Mouse (Mus musculus) heart, embryonic 15.5 days (tissue): ENCODE results near the gene Tet2. TPM values are rescaled to one million over a fixed set of nuclear protein-coding genes. Genes with fewer than 3 reads are reported as not detected.

Experiments used
- ATAC-seq: fragments of 200-750 bp; cut with Nextera tagmentation; replicated peaks from 2 replicates; pipeline ENCODE4 v1.8.0; 2017; ENCODE audit warnings: low read depth, moderate TSS enrichment; ENCODE audit not compliant: insufficient number of reproducible peaks, insufficient read depth, low FRiP score
- H3K27ac ChIP-seq: fragments of 300-500 bp; sonication (generic); 2 replicates; pipeline ENCODE4 v1.5.1; 2015; ENCODE audit warnings: mild to moderate bottlenecking, inconsistent platforms
- H3K27me3 ChIP-seq: fragments of 300-500 bp; sonication (generic); 2 replicates; pipeline ENCODE4 v1.6.1; 2015; ENCODE audit warnings: inconsistent platforms
- H3K36me3 ChIP-seq: fragments of 300-500 bp; sonication (generic); 2 replicates; pipeline ENCODE4 v1.6.1; 2015; ENCODE audit warnings: mild to moderate bottlenecking, inconsistent platforms
- H3K4me1 ChIP-seq: fragments of 300-500 bp; sonication (generic); replicated peaks from 2 replicates; pipeline ENCODE4 v1.6.1; 2015; ENCODE audit warnings: inconsistent platforms
- H3K4me2 ChIP-seq: fragments of 300-500 bp; sonication (generic); 2 replicates; pipeline ENCODE4 v1.6.1; 2015; ENCODE audit warnings: inconsistent platforms, mild to moderate bottlenecking, moderate library complexity
- H3K4me3 ChIP-seq: fragments of 300-500 bp; sonication (generic); 2 replicates; pipeline ENCODE4 v1.5.1; 2015; ENCODE audit warnings: mild to moderate bottlenecking, inconsistent platforms
- H3K9ac ChIP-seq: fragments of 300-500 bp; sonication (generic); 2 replicates; pipeline ENCODE4 v1.6.1; 2015; ENCODE audit warnings: mild to moderate bottlenecking, inconsistent platforms
- H3K9me3 ChIP-seq: fragments of 300-500 bp; sonication (generic); replicated peaks from 2 replicates; pipeline ENCODE4 v1.6.1; 2016; ENCODE audit warnings: inconsistent platforms
- WGBS: fragments of 180-500 bp; shearing (Covaris S2); methylation state at CpG from one replicate; pipeline ENCODE4 v1.1.7; 2015; ENCODE audit warnings: mixed read lengths; 5-methylcytosine and 5-hydroxymethylcytosine counted together
- polyA plus RNA-seq: library from polyadenylated mRNA; unstranded; fragments of >200 nt; fragmentation: Nextera tagmentation; extraction: Ambion mirVana; gene quantifications from 2 replicates; pipeline ENCODE4 v1.2.1, GENCODE M21; 2015

The Tet2 gene
- polyA plus RNA-seq, 1 experiment from 2014 or later: 11.9 TPM

- Histone ChIP-seq H3K9ac (no peak overlapping the region), H3K27me3 (no peaks in the 10 kb centered on the region), H3K36me3 (peaks cover 2% of the 10 kb centered on the region; the same call in 1 of the 2 replicates), H3K9me3 (no peaks in the 10 kb centered on the region), H3K27ac (peak overlapping the region; percentile 37), H3K4me1 (peaks cover 17% of the 10 kb centered on the region), H3K4me3 (no peak overlapping the region), H3K4me2 (no peak overlapping the region)
- 23% methylated on average over 6 of the region's 6 CpGs for WGBS
- ATAC-seq: peak; percentile 83
Observed at GRCm38 (mm10) chr3:133516137-133516536, 28.8 kb downstream of the Tet2 start.

DNA sequence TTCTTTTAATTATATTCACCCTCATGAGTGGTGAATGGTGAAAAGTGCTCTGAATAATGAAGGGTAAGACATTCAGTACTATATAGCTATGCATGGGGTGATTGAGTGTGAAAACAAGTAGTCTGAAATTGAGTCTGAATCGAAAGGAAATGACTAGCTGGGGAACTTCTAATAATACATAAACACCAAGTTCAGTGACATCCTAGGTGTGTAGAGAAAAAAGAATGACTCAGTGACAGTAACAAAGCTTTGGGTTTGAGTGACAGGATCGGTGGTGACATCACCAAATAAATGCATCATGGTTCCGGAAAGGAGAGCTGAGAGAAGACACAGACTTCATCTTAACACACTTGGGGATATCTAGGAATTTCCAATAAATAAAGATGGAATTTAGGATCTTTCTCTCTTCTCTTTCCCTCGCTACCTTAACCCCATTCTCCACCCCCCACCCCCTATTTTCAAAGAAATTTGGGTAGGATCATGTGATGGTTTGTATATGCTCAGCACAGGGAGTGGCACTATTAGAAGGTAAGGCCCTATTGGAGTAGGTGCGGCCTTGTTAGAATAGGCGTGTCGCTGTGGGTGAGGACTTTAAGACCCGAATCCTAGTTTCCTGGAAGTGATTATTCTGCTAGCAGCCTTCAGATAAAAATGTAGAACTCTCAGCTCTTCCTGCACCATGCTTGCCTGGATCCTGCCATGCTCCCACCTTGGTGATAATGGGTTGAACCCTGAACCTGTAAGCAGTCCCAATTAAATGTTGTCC is 29.6 kb downstream of the Tet2 start:
- 95% methylated on average over 8 of the region's 8 CpGs for WGBS
- Histone ChIP-seq H3K27ac (peak overlapping the region; percentile 37; the same call in 1 of the 2 replicates), H3K4me3 (no peak overlapping the region), H3K9ac (no peak overlapping the region), H3K9me3 (no peaks in the 10 kb centered on the region), H3K4me2 (no peak overlapping the region), H3K36me3 (peaks cover 3% of the 10 kb centered on the region; the same call in 1 of the 2 replicates), H3K27me3 (no peaks in the 10 kb centered on the region), H3K4me1 (peaks cover 17% of the 10 kb centered on the region)
- ATAC-seq: no peak

DNA sequence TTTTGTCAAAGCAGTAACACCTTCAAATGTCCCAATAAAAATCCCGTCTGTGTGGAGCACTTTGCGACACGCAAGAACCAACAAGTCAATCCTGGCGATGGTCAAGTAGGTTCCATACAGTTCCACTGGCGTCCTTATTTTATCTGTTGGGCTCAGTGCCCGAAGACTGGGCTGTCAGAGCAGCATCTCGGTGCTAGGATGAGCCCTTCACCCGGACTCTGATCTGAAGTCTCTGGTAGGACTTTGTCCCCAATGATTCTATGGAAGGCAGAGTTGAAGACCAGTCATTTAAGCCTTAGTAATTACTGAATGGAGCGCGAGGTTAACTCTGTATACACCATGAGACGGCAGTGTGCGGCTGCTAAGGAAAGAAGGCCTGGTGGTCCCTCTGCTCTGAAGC is 30.6 kb downstream of the Tet2 start:
- Histone ChIP-seq H3K36me3 (peaks cover 3% of the 10 kb centered on the region; the same call in 1 of the 2 replicates), H3K4me3 (no peak overlapping the region), H3K27me3 (no peaks in the 10 kb centered on the region), H3K9ac (no peak overlapping the region), H3K4me1 (peaks cover 17% of the 10 kb centered on the region), H3K9me3 (no peaks in the 10 kb centered on the region), H3K4me2 (no peak overlapping the region), H3K27ac (no peak overlapping the region)
- ATAC-seq: no peak
- 81% methylated on average over 12 of the region's 12 CpGs for WGBS

GRCm38 (mm10) chr3:133513475-133513874 is 31.5 kb downstream of the Tet2 start:
- Histone ChIP-seq H3K4me2 (no peak overlapping the region), H3K36me3 (peaks cover 5% of the 10 kb centered on the region), H3K4me3 (no peak overlapping the region), H3K9ac (no peak overlapping the region), H3K9me3 (no peaks in the 10 kb centered on the region), H3K4me1 (peaks cover 19% of the 10 kb centered on the region), H3K27me3 (no peaks in the 10 kb centered on the region), H3K27ac (no peak overlapping the region)
- WGBS: 84% methylated on average over 7 of the region's 7 CpGs
- no peak for ATAC-seq

- no peak overlapping the region for H3K9ac ChIP-seq
- H3K4me2 ChIP-seq: no peak overlapping the region
- no peaks in the 10 kb centered on the region for H3K9me3 ChIP-seq
- no peak overlapping the region for H3K4me3 ChIP-seq
- H3K27ac ChIP-seq: no peak overlapping the region
- no peak for ATAC-seq
- 0 out of 2 replicates have a peak, but pooled peaks cover 2% of the 10 kb centered on the region for H3K4me1 ChIP-seq
- H3K36me3 ChIP-seq: peaks cover 10% of the 10 kb centered on the region
- H3K27me3 ChIP-seq: no peaks in the 10 kb centered on the region
- 80% methylated on average over 4 of the region's 4 CpGs for WGBS
Observed at GRCm38 (mm10) chr3:133510368-133510767, 34.6 kb downstream of the Tet2 start.

- 0 out of 2 replicates have a peak, but pooled peaks cover 2% of the 10 kb centered on the region for H3K4me1 ChIP-seq
- no peaks in the 10 kb centered on the region for H3K9me3 ChIP-seq
- no peaks in the 10 kb centered on the region for H3K27me3 ChIP-seq
- peaks cover 10% of the 10 kb centered on the region for H3K36me3 ChIP-seq
- no peak overlapping the region for H3K4me3 ChIP-seq
- H3K4me2 ChIP-seq: no peak overlapping the region
- no peak overlapping the region for H3K9ac ChIP-seq
- H3K27ac ChIP-seq: no peak overlapping the region
- ATAC-seq: no peak
- WGBS: 86% methylated on average over 2 of the region's 2 CpGs
Observed at GRCm38 (mm10) chr3:133509796-133510195, 35.1 kb downstream of the Tet2 start.

- no peak for ATAC-seq
- 83% methylated on average over 3 of the region's 3 CpGs for WGBS
- Histone ChIP-seq H3K4me2 (no peak overlapping the region), H3K27ac (no peak overlapping the region), H3K9ac (no peak overlapping the region), H3K36me3 (peaks cover 10% of the 10 kb centered on the region), H3K9me3 (no peaks in the 10 kb centered on the region), H3K4me3 (no peak overlapping the region), H3K4me1 (0 out of 2 replicates have a peak, but pooled peaks cover 2% of the 10 kb centered on the region), H3K27me3 (no peaks in the 10 kb centered on the region)
Observed at GRCm38 (mm10) chr3:133508881-133509280, 36.1 kb downstream of the Tet2 start.

- no peak for ATAC-seq
- 83% methylated on average over 9 of the region's 9 CpGs for WGBS
- Histone ChIP-seq H3K4me1 (0 out of 2 replicates have a peak, but pooled peaks cover 2% of the 10 kb centered on the region), H3K27ac (no peak overlapping the region), H3K27me3 (no peaks in the 10 kb centered on the region), H3K36me3 (peaks cover 10% of the 10 kb centered on the region), H3K4me2 (no peak overlapping the region), H3K9ac (no peak overlapping the region), H3K4me3 (no peak overlapping the region), H3K9me3 (no peaks in the 10 kb centered on the region)
Observed at GRCm38 (mm10) chr3:133506289-133506954, 38.5 kb downstream of the Tet2 start.

DNA sequence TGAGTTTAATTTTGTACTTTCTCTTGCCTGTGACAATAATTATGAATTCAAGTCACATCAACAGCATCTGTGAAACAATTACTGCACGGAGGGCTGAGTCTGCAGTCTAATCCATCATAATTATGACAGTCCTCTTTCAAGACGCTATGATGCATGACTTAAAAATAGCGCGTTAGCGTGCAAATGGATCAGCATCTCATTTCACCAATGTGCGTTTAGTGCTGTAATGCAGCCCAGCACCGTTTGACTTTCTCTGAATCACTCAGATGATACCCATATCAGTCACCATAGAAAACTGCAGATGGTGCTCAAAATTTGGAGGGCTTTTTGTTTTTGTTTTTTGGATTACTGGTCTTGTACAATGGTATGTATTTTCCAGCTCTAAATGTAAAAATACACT is 48.0 kb downstream of the Tet2 start:
- H3K4me2 ChIP-seq: no peak overlapping the region
- H3K9me3 ChIP-seq: no peaks in the 10 kb centered on the region; the same call in 1 of the 2 replicates
- WGBS: 77% methylated on average over 7 of the region's 7 CpGs
- H3K27ac ChIP-seq: no peak overlapping the region
- 0 out of 2 replicates have a peak, but pooled peaks cover 2% of the 10 kb centered on the region for H3K4me1 ChIP-seq
- no peak for ATAC-seq
- H3K36me3 ChIP-seq: 0 out of 2 replicates have a peak, but pooled peaks cover 6% of the 10 kb centered on the region
- no peaks in the 10 kb centered on the region for H3K27me3 ChIP-seq
- H3K4me3 ChIP-seq: no peak overlapping the region
- H3K9ac ChIP-seq: no peak overlapping the region

- Histone ChIP-seq H3K36me3 (peaks cover 23% of the 10 kb centered on the region), H3K4me2 (no peak overlapping the region), H3K27me3 (no peaks in the 10 kb centered on the region), H3K4me1 (no peaks in the 10 kb centered on the region), H3K9ac (no peak overlapping the region), H3K9me3 (no peaks in the 10 kb centered on the region; the same call in 1 of the 2 replicates), H3K27ac (no peak overlapping the region), H3K4me3 (no peak overlapping the region)
- 83% methylated on average over 2 of the region's 2 CpGs for WGBS
- ATAC-seq: no peak
Observed at GRCm38 (mm10) chr3:133491370-133491769, 53.6 kb downstream of the Tet2 start.

DNA sequence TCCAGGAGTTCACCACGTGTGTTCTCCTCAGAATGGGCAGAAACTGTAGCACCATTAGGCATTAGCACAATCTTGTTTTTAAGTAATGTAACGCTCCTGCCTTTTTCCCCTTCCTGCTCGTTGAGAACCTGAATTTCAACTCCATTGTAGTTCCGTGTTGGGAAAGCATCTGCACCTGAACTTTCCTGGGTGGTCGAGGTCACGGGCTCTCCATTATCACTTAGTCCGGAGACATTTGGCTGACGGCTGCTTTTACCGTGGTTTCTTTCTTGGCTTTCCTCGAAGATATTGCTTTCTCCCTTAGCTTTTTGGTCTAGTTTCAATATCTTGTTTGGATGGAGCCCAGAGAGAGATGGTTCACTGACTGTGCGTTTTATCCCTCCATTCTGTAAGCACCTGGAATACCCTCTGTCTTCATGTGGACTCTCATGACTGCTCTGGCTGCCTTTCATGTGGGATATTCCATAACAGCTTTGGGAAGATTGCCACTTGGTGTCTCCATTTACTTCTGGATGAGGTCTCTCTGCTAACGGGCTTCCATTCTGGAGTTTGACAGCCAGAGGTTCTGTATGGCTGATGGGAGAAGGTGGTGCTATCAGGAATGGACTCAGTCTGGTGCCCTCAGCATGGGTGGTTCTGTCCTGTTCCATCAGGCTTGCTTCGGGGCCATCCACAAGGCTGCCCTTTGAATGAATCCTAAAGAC is 56.8 kb downstream of the Tet2 start:
- Histone ChIP-seq H3K27ac (no peak overlapping the region), H3K9me3 (no peaks in the 10 kb centered on the region), H3K4me2 (no peak overlapping the region), H3K36me3 (peaks cover 36% of the 10 kb centered on the region), H3K9ac (no peak overlapping the region), H3K4me3 (no peak overlapping the region), H3K27me3 (no peaks in the 10 kb centered on the region), H3K4me1 (no peaks in the 10 kb centered on the region)
- 86% methylated on average over 13 of the region's 13 CpGs for WGBS
- ATAC-seq: no peak
